Mouse (Mus musculus) WW6 (cell line): ENCODE data around the gene H2-DMb1.

ENCODE experiments used
- DNase-seq: peaks from one replicate; pipeline ENCODE4 v3.0.0-alpha.2; 2013; ENCODE audit warnings: low read depth, low spot score

The H2-DMb1 gene

GRCm38 (mm10) chr17:34152923-34153322 is at the start of gene H2-DMb1:
H2-DMb1 (plus strand) TSS chr17:34153072.
- no peak for DNase-seq

GRCm38 (mm10) chr17:34104804-34105203 is 48.1 kb upstream of the H2-DMb1 start:
- no peak for DNase-seq

- DNase-seq: no peak
Observed at GRCm38 (mm10) chr17:34106555-34106954, 46.3 kb upstream of the H2-DMb1 start.

GRCm38 (mm10) chr17:34107109-34107867 is 45.6 kb upstream of the H2-DMb1 start:
- DNase-seq: no peak

DNA sequence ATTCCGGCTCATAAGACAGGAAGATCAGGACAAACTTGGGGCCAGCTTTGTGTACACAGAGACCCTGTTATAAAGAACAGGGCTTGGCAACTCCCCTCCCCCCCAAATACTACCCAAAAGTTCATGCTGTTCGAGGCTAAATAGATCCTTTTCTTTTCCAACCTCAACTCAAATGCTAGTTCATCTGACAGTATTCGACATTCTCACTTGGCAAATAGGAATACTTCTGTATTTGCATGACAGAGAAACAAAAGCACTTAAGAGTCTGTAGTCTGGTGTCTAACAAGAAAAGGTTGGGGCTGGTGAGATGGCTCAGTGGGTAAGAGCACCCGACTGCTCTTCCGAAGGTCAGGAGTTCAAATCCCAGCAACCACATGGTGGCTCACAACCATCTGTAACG is 44.4 kb upstream of the H2-DMb1 start:
- no peak for DNase-seq

DNA sequence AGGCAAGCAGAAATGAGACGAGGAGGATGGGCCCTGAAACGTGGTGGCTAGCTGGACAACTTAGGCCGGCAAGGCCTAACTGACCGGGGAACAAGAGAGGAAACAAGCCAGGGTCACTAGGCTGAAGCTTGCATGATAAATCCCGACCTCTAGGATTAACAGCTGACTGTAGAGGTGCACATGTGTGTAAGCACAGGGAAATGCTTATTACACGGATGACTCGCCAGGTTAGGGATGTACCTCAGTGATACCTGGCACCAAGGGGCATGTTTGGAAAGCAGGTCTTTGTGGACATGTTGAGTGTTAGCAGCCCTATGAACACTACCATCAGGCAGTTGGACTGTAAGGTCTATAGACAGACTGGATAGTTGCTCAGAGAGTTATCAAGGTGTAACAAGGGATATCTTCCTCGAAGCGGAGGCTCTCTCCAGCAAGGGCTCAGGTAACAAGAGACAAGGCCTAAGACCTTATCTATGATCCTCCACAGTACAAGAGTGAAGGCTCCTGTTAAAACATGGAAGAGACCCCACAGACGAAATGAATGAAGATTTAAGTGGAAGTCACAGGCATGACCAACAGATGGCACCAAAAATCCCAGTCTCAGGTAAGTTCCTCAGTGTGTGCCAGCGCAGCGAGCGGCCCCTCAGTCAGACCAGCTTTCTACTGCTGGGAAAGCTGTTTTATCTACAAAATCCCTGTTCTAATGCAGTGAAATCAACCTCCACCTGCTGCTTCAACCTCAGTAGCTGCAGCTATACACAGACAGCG is 43.6 kb upstream of the H2-DMb1 start:
- no peak for DNase-seq

DNA sequence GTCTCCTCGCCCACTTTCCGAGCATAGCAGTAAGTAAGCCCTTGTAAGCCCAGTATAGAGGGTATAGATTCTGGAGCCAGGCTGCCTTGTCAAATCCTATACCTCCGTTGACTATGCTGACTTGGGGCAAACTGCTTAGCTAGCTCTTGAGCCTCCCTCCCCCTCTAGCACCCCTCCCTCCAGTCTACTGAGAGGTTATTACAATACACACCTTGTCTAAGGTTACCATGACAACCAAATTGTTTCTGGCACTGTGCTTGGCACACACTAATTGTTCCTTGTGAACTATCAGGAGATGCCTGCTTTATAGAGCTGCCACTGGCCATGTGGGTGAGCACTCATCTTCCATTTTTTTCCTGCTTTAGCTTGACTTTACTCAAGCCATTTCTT is 43.1 kb upstream of the H2-DMb1 start:
- no peak for DNase-seq

GRCm38 (mm10) chr17:34110309-34110708 is 42.6 kb upstream of the H2-DMb1 start:
- no peak for DNase-seq

DNA sequence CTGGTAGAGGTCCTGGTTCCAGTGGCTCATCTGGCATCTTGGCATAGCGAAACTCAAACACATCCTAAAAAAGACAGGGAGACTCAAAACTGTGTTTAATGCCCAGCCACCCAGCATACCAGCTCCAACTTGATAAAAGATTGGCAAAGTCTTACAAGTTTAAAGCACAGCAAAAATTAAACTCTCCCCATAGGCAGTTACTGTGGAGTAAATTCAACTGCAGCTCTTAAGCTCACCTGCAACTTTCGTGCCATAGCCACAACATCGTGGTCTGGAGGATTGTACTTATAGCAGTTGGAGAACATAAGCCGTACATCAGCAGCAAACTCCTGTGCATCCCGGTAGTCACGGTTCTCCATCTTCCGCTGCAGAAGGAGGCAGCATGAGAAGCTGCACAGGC is 38.8 kb upstream of the H2-DMb1 start:
- no peak for DNase-seq

DNA sequence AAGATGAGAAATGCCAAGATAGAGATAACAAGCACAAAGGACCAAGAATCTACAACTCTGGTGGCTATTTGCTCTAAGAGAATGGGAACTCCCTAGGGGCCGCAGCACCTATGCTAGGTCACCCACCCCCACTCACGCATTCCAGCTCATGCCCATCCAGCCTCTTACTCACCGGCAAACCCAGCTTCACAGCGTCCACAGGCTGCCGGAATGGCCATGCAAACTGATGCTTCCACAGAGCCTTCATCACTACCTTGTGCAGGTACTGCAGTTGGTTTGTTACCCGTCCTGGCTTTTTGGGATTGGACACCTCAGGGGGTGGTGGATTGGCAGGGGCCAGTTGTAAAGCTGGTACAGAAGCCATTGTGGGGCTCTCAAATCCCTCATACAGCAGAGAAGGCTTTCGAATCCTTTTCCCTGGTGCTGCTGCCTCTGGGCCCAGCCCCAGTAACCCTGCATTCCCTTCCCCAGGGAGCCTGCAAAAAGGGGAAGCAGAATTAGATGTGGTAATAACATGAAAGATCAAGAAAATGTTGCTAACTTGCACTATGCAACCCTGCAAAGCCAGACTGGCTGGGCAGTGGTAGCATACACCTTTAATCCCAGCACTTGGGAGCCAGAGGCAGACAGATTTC is 36.0 kb upstream of the H2-DMb1 start:
- DNase-seq: no peak

GRCm38 (mm10) chr17:34117421-34118112 is 35.3 kb upstream of the H2-DMb1 start:
- DNase-seq: no peak

- DNase-seq: no peak
Observed at GRCm38 (mm10) chr17:34118113-34118872, 34.6 kb upstream of the H2-DMb1 start.

GRCm38 (mm10) chr17:34118873-34119248 is 34.0 kb upstream of the H2-DMb1 start:
- DNase-seq: no peak

DNA sequence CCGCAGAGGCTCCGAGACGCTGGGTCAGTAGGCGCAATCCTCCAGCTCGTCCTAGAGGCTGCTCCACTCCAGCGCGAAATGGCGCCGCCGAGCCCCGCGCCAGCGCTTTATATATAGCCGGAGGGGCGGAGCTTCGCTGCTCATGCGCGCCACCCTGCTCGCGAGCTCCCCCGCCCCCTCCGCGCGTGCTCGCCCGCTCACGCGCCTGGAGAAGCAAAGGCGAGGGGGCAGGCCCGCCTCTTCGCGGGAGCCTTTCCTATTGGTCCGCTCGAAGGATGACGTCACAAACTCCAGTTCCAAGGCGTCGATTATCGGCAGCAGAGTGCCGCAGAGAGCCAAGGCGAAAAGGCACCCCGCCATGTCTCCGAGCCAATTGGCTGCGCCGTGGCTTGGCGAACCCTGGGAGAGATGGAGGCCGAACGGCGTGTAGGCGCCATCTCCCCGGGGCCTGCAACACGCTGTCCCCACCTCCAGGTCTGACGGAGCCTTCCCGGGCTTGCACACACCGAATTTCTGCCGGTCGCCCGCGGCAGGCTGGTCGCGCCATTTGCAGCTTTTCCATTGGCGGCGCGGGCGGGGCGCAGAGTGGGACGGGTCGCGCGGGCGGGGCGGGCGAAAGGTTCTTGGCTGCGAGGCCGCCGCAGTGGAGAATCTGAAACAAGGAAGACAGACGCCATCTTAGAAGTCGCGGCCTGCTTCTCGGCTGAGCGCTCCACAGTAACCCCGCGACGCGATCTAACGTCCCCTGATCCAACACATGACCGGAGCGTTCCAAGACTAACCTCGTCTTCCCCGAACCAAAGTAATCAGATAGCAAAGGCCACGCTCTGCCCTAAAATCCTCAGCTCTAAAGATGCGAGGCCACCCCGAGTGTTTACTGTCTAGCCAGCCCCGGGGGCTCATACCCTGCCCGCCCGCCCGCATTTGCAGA is 33.4 kb upstream of the H2-DMb1 start, which contains the start of gene H2-DMa:
Gene H2-DMa (plus strand): TSS at position 293 of the 931 bp plus-strand sequence.
- peak; percentile 95 for DNase-seq

DNA sequence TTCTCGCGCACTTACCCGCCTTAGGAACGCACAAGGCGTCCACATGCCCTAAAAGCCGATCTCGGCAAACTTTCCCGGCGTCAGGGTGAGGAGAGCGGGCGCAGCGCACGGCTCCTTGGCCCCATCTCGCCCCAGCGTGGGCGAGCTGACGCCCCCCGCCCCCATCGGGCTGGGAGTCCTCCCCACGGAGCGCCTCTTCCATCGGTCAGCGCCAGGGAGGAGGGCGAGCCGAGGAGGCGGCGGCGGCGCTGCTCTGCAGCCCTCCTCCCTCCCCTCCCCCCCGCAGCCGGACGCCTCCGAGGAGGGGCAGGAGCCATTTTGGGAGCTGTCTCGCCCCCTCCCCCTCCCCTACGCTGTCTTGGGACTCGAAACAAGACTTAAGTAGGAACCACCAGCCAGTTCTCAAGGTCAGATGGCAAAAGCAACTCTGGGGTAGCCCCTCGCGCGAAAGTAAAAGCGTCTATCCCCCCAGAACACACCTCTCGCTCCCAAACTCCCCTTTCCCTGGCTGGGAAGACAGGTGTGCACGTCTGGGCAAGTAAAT is 32.6 kb upstream of the H2-DMb1 start:
- peak; percentile 70 for DNase-seq

GRCm38 (mm10) chr17:34120814-34121171 is 32.1 kb upstream of the H2-DMb1 start:
- DNase-seq: peak; percentile 56

- no peak for DNase-seq
Observed at GRCm38 (mm10) chr17:34121172-34121878, 31.5 kb upstream of the H2-DMb1 start.

GRCm38 (mm10) chr17:34121879-34122187 is 31.0 kb upstream of the H2-DMb1 start:
- no peak for DNase-seq
